Mouse (Mus musculus) megakaryocyte progenitor cell, adult 5-6 weeks (primary cell): ENCODE data around the gene Scgb1c1. TPM values are rescaled to one million over a fixed set of nuclear protein-coding genes. Genes with fewer than 3 reads are reported as not detected.

Source experiments
- ATAC-seq: replicated peaks from 2 replicates; pipeline ENCODE4 v1.8.0; 2016; ENCODE audit warnings: mild to moderate bottlenecking, moderate TSS enrichment, inconsistent platforms; ENCODE audit not compliant: poor library complexity
- total RNA-seq, 2 experiments: library from RNA; stranded (forward) in 1 of 2; stranded (reverse) in 1 of 2; fragments of 157-497, 149-512 nt in 1 of 2; fragments of 200-1000 nt in 1 of 2; gene quantifications; 2 replicates each; pipeline versions ENCODE4 v1.2.3 to v1.2.4; 2015 to 2017

Gene Scgb1c1
- total RNA-seq, 2 experiments from 2014 or later, result not detected

DNA sequence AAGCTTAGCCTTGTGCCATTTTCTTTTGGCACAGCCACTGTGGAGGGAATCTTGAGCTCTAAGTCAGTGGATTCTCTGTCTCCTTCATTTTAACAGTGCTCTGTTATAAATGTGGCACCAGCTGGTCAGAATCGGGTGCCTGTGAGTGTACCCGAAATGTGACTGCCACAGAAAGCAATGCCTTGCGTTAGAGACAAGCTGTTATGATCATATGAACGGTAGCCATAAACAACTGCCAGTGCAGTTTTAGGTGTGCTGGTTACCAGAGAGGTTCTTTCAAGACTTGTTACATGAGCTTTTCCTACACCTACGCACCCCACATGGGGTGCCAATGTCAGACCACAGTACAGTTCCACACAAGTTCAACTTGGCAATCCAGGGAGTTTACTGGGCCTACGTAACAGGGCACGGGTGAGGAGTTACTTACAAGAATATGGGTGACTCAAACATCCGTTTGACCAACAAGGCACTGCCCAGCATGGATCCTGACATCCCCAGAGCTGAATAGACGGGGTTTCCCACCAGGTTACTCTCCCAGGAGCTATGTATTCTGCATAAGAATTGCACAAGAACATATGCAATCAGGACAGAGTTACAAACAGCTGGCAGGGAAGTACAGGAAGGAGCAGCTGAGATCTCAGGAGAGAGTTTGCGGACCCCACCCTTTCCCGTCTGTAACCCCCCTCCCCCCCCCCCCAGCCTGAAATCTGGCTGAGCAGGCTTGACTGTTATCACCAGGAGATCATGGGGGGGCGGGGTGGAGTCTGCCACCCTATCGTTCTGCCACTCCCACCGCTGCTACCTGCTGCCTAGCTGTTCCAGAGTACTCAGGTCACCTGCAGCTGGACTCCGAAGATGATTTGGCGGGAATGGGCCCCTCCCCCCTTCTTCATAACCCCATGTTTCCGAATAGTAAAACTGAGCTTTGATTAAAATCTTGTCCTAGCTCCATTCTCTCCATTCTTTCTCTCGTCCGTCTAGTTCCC, 4.3 kb upstream of the Scgb1c1 start:
- ATAC-seq, result no peak

DNA sequence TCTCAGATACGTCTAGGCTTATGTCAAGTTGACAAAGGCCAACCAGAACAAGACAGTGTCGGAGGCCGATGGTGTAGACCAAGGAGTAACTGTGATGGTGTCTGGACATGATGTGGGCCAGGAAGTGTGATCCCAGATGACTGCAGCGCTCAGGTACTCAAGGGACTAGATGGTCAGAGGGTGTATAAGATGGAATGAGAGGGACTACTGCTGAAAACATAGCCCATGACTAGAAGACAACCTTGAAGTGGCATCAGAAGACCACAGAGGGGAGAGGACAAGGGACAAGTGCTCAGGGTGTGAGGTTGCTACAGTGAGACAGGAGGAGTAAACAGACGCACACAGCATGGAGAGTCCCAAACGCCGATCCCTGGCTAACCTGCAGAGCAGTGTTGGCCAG, 1.5 kb upstream of the Scgb1c1 start:
- no peak for ATAC-seq

DNA sequence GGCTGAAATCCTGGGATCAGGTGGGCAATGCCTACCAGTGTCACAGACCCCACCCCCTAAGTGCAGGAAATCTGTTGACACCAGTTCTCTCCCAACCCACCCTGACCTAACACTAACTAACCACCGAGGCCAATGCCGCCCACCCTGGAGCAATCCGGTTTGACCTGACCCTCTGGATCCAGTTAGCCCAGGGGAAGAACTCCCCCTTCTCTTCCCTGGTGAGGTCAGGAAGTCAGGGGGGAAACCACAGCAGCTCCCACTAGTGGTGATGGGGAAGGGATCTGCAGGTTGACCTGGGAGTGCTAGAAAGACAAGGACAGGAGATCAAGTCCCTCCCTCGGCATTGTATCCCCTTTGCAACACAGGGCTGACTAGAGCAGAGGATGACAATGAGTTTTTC, 336 bp downstream of the Scgb1c1 start:
- ATAC-seq, result no peak

DNA sequence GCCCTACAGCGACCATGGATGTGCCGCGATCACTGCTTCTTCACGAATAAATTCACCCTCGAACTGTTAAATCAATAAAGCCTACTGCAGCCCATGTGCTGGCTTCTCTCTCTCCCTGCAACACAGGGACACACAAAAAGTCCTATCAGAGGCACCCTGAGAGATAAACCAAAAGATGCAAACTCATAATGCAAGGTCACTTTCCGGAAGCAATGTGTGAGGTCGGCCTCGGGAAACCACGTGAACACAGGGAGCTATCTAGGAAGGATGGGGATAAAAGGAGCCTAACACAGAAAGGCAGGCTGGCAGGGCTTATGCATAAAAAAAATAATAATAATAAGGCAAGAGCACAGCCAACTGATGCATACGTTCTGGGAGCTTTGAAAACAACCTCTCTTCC, 1.3 kb downstream of the Scgb1c1 start:
- ATAC-seq, result no peak

DNA sequence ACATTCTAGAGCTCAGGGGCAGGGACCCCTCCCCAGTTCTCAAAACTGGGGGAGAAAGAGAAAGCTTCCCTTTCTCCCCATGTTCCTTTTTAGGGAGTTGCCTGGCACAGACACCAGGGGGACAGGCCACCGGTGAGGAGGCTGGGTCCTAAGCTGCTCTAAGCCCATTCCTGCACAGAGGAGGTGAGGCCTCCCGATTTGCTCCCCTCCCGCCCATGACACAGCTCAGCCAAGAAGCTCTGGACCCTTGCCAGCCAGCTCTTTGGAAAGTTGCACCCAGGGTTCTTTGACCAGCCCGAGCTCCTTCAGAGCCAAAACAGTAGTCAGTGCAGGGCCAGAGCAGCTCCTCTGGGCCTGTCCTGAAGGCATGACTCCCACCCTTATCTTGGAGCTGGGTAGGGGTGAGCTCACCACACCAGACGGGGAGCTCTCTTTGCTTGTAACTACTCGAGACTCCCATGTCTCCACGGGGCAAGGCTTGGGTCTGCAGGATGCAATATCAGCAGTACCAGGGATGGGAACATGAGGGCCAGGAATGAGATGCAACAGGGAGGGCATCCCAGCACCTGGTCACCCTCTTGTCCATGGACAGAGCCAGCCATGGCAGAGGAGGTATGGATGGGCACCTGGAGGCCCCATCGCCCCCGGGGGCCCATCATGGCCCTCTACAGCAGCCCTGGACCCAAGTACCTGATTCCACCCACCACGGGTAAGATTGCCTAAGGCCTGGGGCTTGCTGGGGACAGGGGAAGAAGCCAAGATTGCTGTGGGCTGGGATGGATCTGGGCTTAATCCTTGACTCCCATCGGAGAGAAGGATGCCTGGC, 2.6 kb downstream of the Scgb1c1 start, which contains the start of gene Odf3:
TSS of gene Odf3 (plus strand) at position 51 of the 826 bp plus-strand sequence.
- no peak for ATAC-seq

DNA sequence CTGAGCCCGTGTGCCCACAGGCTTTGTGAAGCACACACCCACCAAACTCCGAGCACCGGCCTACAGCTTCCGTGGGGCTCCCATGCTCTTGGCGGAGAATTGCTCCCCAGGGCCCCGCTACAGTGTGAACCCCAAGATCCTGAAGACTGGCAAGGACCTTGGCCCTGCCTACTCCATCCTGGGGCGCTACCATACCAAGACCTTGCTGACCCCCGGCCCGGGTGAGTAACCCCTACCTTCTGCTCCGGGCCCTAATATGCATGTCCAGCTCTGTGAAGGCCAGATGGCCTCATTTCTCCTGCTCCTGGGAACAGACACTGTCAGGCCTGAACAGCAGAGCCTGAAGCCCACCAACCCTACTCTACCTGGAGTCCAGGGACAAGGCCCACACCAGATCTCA, 3.2 kb downstream of the Scgb1c1 start:
- no peak for ATAC-seq

DNA sequence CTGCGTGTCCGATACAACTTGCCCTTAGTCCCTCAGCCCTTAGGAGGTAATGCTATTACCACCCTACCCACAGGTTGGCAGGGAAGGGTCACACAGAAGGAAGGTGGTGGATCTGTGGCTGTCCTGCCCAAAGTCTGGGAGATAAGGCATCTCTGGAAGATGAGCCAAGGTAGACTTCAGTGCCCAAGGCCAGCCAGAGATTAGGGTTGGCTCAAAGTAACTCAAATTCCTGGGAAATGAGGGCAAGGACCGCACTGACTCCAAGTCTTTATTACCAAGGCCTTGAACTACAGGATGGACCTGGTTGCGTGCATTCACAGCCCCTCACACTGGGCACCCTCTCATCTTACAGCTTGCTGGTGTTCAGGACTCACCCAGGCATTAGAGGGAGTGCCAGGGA, 6.6 kb downstream of the Scgb1c1 start:
- no peak for ATAC-seq

DNA sequence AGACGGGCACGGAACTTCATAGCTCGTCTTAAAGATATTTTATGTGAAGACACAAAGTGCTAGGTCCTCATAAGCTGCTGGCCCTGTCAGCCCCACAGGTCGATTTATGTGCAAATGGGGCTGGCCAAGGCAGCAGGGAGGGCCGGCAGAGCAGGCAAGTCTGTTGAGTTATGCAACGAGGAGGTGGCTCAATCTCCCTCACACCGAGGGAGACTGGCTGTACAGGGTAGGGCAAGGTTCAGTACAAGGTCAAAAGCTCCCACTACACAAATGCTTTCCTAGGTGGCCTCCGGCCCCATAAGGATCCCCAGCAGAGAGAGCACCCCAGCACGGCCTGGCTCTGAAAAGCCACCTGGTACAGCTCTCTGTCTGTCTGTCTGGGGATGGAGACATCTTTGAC, 8.0 kb downstream of the Scgb1c1 start:
- no peak for ATAC-seq

DNA sequence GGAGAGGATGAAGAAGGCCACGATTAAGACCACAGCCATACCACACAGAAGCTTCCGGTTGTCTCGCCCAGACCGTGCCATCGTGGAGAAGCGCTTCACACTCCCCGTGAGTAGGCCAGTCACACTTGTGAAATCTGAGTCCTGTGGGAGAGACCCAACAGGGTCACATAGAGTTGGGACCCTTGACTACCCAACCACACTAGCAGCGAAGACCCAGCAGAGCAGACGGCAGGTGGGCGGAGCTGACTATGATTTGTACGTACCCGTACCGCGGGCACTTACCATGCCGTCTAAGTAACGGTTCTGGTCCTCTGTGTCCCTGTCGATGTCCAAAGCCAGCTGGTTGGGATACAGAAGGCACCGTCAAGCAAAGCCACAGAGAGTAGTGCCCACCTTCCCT, 9.1 kb downstream of the Scgb1c1 start:
- ATAC-seq, result no peak

DNA sequence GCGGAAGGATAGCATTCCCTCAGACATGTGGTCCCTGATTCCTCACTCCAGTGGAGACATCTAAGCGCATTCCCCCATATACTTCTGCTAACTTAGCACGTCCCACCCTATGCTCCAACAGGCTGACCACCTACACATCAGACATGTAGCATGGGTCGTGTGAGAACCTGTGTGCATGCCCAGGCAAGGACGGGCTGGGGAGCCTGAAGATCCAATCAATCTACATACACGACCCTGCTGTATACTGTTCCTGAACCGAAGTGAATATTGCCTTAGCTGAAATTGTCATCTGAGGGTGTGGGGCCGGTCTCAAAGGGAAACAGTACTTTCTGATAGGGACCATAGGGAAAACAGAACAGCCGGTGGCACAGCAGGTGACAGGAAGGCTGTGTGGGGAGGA, 9.8 kb downstream of the Scgb1c1 start:
- ATAC-seq, result no peak

DNA sequence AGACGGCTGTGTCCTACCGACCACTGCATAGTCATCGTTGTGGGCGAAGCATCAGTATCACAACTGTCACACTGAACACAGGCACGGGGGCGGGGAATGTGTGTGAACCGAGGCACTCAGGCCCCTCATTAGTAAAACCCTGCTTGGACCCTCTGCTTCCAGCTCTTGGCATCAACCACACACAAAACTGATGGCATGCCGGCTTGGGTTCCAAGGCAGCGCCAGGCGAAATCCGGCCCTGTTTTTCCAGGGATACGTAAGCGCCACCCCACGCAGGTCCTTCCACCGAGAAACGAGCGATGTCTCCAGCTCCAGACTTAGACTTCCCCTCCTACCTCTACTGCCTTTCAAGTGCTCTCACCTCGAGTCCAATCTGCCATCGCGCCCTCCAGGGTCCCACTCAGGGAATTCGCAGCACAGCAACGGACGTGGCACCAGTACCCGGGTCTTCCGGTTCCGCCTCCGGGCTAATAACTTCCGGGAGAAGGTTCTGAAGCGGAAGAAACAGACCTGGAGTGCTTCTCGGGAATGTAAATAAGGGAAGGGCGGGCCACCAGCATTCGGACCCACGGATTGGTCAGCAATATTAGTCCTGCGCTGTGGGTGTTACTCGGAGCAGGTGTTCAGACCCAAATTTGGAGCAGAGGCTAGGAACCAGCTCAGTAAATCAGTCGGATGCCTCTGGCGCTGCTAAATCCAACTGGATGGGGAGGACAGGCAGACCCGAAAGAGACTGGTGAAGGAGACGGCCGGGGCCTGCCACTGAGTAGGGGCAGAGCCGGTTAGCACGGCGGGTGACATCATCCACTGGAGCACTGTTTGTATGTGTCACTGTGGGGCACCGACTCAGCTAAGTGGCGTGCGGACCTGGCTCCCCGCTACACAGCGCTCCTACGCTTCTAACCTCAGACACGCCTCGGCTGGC, 10.8 kb downstream of the Scgb1c1 start, which contains the start of gene Gm45785:
TSS of gene Gm45785 (minus strand) at position 472 of the 925 bp plus-strand sequence.
- peak; percentile 54 for ATAC-seq

DNA sequence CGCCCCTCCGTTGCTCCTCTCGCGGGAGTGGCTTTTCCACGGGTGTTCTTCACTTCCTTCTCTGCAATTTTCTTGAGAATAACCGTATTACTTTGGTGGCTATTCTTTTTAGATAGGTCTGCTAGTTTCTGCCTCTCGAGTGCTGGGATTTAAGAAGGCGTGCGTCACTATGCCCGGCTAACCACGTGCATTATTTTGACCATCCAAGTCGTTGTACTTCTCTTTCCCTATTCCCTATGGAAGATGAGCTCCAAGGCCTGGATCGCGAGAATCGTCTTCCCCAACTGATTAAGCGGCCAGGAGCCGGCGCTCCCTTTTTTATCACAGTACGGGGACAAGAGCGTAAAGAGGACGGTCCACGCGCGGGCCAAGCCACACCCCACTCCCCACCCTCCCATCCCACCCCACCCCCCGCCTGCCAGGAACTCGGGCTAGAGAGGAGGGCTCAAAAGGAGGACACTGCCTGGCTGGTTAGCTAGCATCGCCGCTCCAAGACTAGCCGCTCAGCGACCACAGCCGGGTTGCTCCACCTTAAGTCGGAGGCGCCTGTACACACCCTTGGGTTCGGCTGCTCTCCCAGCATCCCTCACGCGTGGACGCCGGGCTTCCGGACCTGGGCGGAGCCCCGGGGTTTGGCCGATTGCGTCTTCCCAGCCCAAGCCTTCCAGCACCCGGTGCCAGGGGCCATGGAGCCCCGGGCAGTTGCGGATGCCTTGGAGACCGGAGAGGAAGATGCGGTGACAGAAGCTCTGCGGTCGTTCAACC, 11.6 kb downstream of the Scgb1c1 start, which contains the start of gene Ric8a:
TSS of gene Ric8a (plus strand) at position 173 of the 765 bp plus-strand sequence.
- peak; percentile 59 for ATAC-seq

DNA sequence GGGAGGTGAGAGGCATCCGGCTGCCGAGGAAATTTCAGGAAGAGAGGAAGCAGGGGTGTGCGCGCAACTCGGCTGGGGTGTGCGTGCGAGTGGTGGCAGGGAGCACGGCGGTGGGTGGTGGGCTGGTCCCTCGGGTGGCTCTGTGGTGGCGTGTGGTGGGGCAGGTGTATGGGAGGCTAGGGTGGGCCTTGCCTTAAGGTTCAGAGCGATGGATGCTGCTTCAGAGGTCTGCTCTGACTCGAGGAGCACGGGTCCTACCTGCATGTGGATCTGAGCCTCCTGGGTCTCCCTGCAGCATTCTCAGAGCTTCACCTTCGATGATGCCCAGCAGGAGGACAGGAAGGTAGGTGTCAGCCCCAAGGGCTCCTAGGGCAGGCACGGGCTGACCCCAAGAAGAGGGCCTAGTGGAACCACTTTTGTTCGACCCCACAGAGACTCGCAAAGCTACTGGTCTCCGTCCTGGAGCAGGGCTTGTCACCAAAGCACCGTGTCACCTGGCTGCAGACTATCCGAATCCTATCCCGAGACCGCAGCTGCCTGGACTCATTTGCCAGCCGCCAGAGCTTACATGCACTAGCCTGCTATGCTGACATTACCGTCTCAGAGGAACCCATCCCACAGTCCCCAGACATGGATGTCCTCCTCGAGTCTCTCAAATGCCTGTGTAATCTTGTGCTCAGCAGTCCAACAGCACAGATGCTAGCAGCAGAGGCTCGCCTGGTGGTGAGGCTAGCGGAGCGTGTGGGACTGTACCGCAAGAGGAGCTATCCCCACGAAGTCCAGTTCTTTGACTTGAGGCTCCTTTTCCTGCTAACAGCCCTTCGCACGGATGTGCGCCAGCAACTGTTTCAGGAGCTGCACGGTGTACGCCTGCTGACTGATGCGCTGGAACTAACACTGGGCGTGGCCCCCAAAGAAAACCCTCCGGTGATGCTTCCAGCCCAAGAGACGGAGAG, 12.5 kb downstream of the Scgb1c1 start, which contains the start of gene Bet1l:
TSS of gene Bet1l (minus strand) at position 28 of the 956 bp plus-strand sequence.
- ATAC-seq, result no peak; the same call in 1 of the 2 replicates

DNA sequence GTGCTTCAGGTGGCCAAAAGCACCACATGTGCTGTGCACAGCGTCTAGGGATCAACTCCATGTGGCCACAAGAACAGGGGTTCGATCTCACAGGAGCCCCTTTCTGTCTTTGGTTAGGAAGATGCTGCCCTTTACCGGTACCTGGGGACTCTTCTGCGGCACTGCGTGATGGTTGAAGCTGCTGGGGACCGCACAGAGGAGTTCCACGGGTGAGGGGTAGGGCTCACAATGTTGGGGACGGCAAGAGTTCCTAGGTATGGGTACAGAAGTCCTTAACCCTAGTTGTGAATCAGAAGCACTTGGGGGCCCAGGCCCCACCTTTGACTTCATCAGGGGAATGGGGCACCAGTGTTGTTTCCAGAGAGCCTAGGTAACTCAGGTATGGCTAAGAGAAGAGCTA, 13.4 kb downstream of the Scgb1c1 start:
- ATAC-seq, result no peak

DNA sequence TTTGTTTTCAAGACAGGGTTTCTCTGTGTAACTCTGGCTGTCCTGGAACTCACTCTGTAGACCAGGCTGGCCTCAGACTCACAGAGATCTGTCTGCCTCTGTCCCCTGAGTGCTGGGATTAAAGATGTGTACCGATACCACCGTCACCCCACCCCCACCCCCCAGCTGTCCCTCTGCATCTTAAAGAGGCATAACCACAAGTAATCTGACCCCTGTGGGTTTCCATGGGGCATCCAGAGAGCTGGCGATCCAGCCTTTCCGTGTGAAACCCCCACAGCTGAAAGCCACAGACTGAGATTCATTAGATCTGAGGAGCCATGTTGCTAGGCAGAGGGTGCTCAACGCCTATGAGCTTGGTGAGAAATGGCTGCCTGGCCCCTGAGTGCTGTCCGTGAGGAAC, 14.7 kb downstream of the Scgb1c1 start:
- no peak for ATAC-seq

DNA sequence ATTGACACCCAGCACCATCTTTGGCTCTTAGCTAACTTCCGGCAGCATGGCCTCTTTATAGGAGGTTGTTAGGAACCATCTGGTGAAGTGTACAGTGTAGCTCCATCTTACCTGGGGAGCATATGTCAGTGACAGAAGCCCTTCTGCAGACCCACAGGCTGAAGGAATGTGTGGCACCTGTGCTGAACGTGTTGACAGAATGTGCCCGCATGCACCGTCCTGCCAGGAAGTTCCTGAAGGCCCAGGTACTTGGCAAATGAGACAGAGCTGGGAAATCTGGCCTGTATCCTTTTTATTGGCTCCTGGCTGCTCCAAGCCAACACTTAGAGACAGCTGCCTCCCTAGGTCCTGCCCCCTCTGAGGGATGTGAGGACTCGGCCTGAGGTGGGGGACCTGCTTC, 15.4 kb downstream of the Scgb1c1 start:
- ATAC-seq, result no peak

DNA sequence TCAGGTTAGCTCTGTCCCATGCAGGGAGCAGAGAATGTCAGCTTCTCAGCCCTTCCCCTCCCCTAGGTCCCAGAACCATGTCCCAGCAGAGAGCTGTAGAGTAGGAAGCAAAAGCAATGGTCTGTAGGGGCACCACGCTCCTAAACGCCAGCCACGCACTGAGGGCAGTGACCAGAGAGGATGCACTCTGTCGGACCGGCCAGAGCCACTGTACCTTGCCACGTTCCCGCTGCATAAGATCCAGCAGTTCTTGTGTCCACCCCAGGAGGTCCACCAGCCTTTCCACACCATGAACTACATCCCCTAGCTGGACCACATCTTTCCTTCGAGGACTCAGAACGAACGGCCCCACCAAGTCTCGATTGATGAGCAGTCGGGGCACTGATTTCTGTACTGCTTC, 19.4 kb downstream of the Scgb1c1 start:
- no peak for ATAC-seq

DNA sequence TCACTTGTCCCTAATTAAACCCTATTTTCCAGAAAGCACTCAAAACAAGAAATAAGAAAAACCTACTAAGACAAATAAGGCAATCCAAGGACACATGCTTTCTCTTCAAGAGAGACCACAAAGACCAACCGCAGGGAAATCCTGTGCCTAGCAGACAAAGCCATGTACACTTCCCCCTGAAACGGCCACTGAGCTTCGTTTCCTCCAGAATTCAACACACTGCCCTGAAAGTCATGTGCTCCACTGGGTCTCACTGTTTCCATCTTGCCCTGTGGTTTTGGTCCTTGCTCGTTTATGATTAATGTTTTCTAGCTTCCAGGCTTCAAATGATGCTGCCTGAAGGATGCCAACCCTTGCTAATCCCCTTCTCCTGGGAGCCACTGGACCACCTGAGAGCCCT, 28.9 kb downstream of the Scgb1c1 start:
- peak; percentile 83 for ATAC-seq
